Mouse (Mus musculus) cerebellum, adult 2 months (tissue): Measurements from ENCODE around the gene Gpx1. TPM values are rescaled to one million over a fixed set of nuclear protein-coding genes. Genes with fewer than 3 reads are reported as not detected.
A peak's percentile ranks its signal among the peaks of the same experiment; 100 is the strongest.
"Not testable (repeated sequence)": the region's sequence is repeated elsewhere in the genome, so short reads cannot be mapped to it uniquely, and the experiment has no call there.

Experiments
- DNase-seq, 2 experiments: peaks; one replicate each; pipeline ENCODE4 v3.0.0; 2021
- H3K27ac ChIP-seq: fragments of 200-500 bp; 2 replicates; pipeline ENCODE4 v1.5.1; 2012; ENCODE audit warnings: low read length, control low read depth, inconsistent platforms; ENCODE audit not compliant: insufficient read depth
- H3K27me3 ChIP-seq: fragments of 200-500 bp; 2 replicates; pipeline ENCODE4 v1.6.1; 2012; ENCODE audit warnings: inconsistent platforms, mild to moderate bottlenecking, low read length, moderate library complexity; ENCODE audit not compliant: control insufficient read depth, insufficient read depth
- H3K4me1 ChIP-seq: fragments of 200-500 bp; 2 replicates; pipeline ENCODE4 v1.6.1; 2011; ENCODE audit warnings: low read length; ENCODE audit not compliant: control insufficient read depth, insufficient read depth
- H3K4me3 ChIP-seq: fragments of 200-500 bp; replicated peaks from 2 replicates; pipeline ENCODE3; 2011; ENCODE audit warnings: mild to moderate bottlenecking, low read depth, low read length, control low read depth; ENCODE audit not compliant: insufficient read depth
- CTCF ChIP-seq: fragments of 200-500 bp; IDR thresholded peaks from 2 replicates; pipeline ENCODE4 v1.5.1; 2011; ENCODE audit warnings: low read depth, mild to moderate bottlenecking, control low read depth, low read length, moderate library complexity, borderline replicate concordance; ENCODE audit not compliant: insufficient read depth
- POLR2A ChIP-seq: fragments of 200-500 bp; IDR thresholded peaks from 2 replicates; pipeline ENCODE4 v1.6.1; 2011; ENCODE audit warnings: low read length, control low read depth, borderline replicate concordance; ENCODE audit not compliant: insufficient read depth
- WGBS: fragments of 180-500 bp; shearing (Covaris S2); methylation state at CpG from one replicate; pipeline ENCODE4 v1.1.7; 2018; 5-methylcytosine and 5-hydroxymethylcytosine counted together
- polyA plus RNA-seq: library from polyadenylated mRNA; depleted of rRNA; stranded (reverse); fragments of >200 nt; gene quantifications from 2 replicates; pipeline ENCODE4 v1.2.3, GENCODE M21; 2012

The Gpx1 gene
- polyA plus RNA-seq, 1 experiment, result 249 TPM

GRCm38 (mm10) chr9:108305170-108305569, 33.5 kb upstream of the Gpx1 start:
- DNase-seq, result no peak

GRCm38 (mm10) chr9:108305629-108306520, 32.8 kb upstream of the Gpx1 start, which contains the start of the genes Rhoa and Tcta:
Gene Rhoa, plus strand, starts transcription at chr9:108306129.
Gene Tcta, minus strand, starts transcription at chr9:108306160.
- WGBS, result 0% methylated on average over 80 of the region's 81 CpGs
- peak within 1 kb of the TSS; percentile 97 for H3K4me3 ChIP-seq
- no peaks in the 10 kb centered on the region for H3K27me3 ChIP-seq
- peak within 1 kb of the TSS; percentile 84 for H3K27ac ChIP-seq
- peak; percentile 98 to 100 for DNase-seq
- H3K4me1 ChIP-seq, result peaks cover 5% of the 10 kb centered on the region; the same call in 1 of the 2 replicates
- TF ChIP-seq CTCF (no peak), POLR2A (peak; percentile 96)

More at GRCm38 (mm10) chr9:108305170-108305569, 33.5 kb upstream of the Gpx1 start:
- peaks cover 5% of the 10 kb centered on the region; the same call in 1 of the 2 replicates for H3K4me1 ChIP-seq
- no peak for TF ChIP-seq POLR2A
- TF ChIP-seq CTCF, result no peak
- WGBS, result 0% methylated on average over 1 of the region's 1 CpGs
- H3K27ac ChIP-seq, result peak overlapping the region; percentile 69
- H3K4me3 ChIP-seq, result peak overlapping the region; percentile 86
- H3K27me3 ChIP-seq, result no peaks in the 10 kb centered on the region

GRCm38 (mm10) chr9:108306571-108306980, 32.1 kb upstream of the Gpx1 start:
- WGBS, result under 1% methylated on average over 44 of the region's 51 CpGs
- Histone ChIP-seq H3K4me1 (peaks cover 5% of the 10 kb centered on the region; the same call in 1 of the 2 replicates), H3K27ac (peak overlapping the region; percentile 84), H3K4me3 (peak overlapping the region; percentile 97), H3K27me3 (no peaks in the 10 kb centered on the region)
- peak in 1 of 2 experiments; percentile 76 for DNase-seq
- TF ChIP-seq CTCF, result no peak
- no peak for TF ChIP-seq POLR2A

GRCm38 (mm10) chr9:108307021-108307807, 31.5 kb upstream of the Gpx1 start:
- Histone ChIP-seq H3K27ac (no peak overlapping the region; the same call in 1 of the 2 replicates), H3K27me3 (no peaks in the 10 kb centered on the region), H3K4me3 (peak overlapping the region; percentile 97), H3K4me1 (peaks cover 5% of the 10 kb centered on the region; the same call in 1 of the 2 replicates)
- DNase-seq, result no peak
- WGBS, result 3% methylated on average over 12 of the region's 12 CpGs
- TF ChIP-seq POLR2A (no peak), CTCF (no peak)

- H3K4me3 ChIP-seq, result peak overlapping the region; percentile 26
- H3K4me1 ChIP-seq, result peaks cover 5% of the 10 kb centered on the region; the same call in 1 of the 2 replicates
- 5% methylated on average over 2 of the region's 2 CpGs for WGBS
- TF ChIP-seq POLR2A (no peak), CTCF (no peak)
- H3K27ac ChIP-seq, result no peak overlapping the region
- DNase-seq, result no peak
- H3K27me3 ChIP-seq, result no peaks in the 10 kb centered on the region
These were observed 30.6 kb upstream of the Gpx1 start for GRCm38 (mm10) chr9:108308141-108308540.

GRCm38 (mm10) chr9:108317572-108317971, 21.1 kb upstream of the Gpx1 start:
- TF ChIP-seq CTCF (no peak), POLR2A (no peak)
- Histone ChIP-seq H3K4me1 (no peaks in the 10 kb centered on the region), H3K27ac (no peak overlapping the region), H3K4me3 (no peak overlapping the region), H3K27me3 (no peaks in the 10 kb centered on the region)
- DNase-seq, result no peak
- WGBS, result 95% methylated on average over 3 of the region's 3 CpGs

GRCm38 (mm10) chr9:108318462-108318861, 20.2 kb upstream of the Gpx1 start:
- no peak for DNase-seq
- 46% methylated on average over 2 of the region's 2 CpGs for WGBS
- no peaks in the 10 kb centered on the region for H3K4me1 ChIP-seq
- H3K27me3 ChIP-seq, result no peaks in the 10 kb centered on the region
- no peak overlapping the region for H3K27ac ChIP-seq
- no peak overlapping the region for H3K4me3 ChIP-seq
- TF ChIP-seq CTCF (no peak), POLR2A (no peak)

- not testable (repeated sequence) for H3K27me3 ChIP-seq, H3K4me3 ChIP-seq, H3K4me1 ChIP-seq, H3K27ac ChIP-seq, DNase-seq
- WGBS, result 92% methylated on average over 7 of the region's 7 CpGs
These were observed 16.6 kb upstream of the Gpx1 start for GRCm38 (mm10) chr9:108322054-108322453.
